Mouse (Mus musculus): ENCODE data around the gene Tcp11. TPM values are rescaled to one million over a fixed set of nuclear protein-coding genes. Genes with fewer than 3 reads are reported as not detected.

Tcp11 gene
- polyA plus RNA-seq, 1 experiment from 2014 or later: 5.8 TPM

- H3K9ac ChIP-seq: no peak overlapping the region
- WGBS: 79% methylated on average over 8 of the region's 8 CpGs
- peaks cover 28% of the 10 kb centered on the region for H3K4me1 ChIP-seq
- no peaks in the 10 kb centered on the region for H3K9me3 ChIP-seq (replicated peaks)
- H3K36me3 ChIP-seq: peaks cover 14% of the 10 kb centered on the region; the same call in 1 of the 2 replicates
- H3K27ac ChIP-seq: no peak overlapping the region
- H3K27me3 ChIP-seq: no peaks in the 10 kb centered on the region
- no peak for ATAC-seq (replicated peaks; ENCODE audit: low FRiP score)
- H3K4me3 ChIP-seq (replicated peaks): no peak overlapping the region
- H3K4me2 ChIP-seq: no peak overlapping the region
Measured at GRCm38 (mm10) chr17:28034986-28035385, 45.5 kb downstream of the Tcp11 start.

GRCm38 (mm10) chr17:28033046-28033580, 47.3 kb downstream of the Tcp11 start:
- H3K9ac ChIP-seq: no peak overlapping the region

DNA sequence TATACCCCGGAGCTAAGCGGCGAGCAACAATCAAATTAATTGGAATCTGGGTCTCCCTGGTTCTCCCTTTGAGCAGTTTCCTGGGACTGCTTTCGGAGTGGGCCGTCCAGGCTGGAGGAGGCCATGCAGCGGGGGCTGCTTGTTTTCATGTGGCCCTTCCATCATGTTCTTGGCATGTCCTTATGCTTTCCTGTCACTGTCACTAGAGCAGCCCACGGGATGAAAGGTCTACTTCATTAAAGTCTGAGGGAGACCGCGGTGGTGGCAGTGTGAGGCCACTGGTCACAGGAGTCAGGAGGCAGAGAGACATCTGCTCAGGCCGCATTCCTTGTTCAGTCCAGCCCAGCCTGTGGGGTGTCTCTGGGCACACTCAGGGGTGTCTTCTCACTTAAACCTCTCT, 48.2 kb downstream of the Tcp11 start:
- Histone ChIP-seq H3K27me3 (no peaks in the 10 kb centered on the region), H3K4me1 (peaks cover 42% of the 10 kb centered on the region), H3K27ac (no peak overlapping the region), H3K9ac (no peak overlapping the region), H3K4me2 (no peak overlapping the region), H3K36me3 (0 out of 2 replicates have a peak, but pooled peaks cover 5% of the 10 kb centered on the region), H3K9me3 (replicated peaks) (no peaks in the 10 kb centered on the region), H3K4me3 (replicated peaks) (no peak overlapping the region)
- 64% methylated on average over 10 of the region's 10 CpGs for WGBS
- no peak for ATAC-seq (replicated peaks; ENCODE audit: low FRiP score)

More at GRCm38 (mm10) chr17:28033046-28033580, 47.3 kb downstream of the Tcp11 start:
- 63% methylated on average over 3 of the region's 3 CpGs for WGBS
- H3K4me1 ChIP-seq: peaks cover 42% of the 10 kb centered on the region
- ATAC-seq (replicated peaks; ENCODE audit: low FRiP score): no peak
- no peaks in the 10 kb centered on the region for H3K9me3 ChIP-seq (replicated peaks)
- no peak overlapping the region for H3K4me2 ChIP-seq
- H3K36me3 ChIP-seq: 0 out of 2 replicates have a peak, but pooled peaks cover 5% of the 10 kb centered on the region
- H3K4me3 ChIP-seq (replicated peaks): no peak overlapping the region
- no peak overlapping the region for H3K27ac ChIP-seq
- H3K27me3 ChIP-seq: no peaks in the 10 kb centered on the region

DNA sequence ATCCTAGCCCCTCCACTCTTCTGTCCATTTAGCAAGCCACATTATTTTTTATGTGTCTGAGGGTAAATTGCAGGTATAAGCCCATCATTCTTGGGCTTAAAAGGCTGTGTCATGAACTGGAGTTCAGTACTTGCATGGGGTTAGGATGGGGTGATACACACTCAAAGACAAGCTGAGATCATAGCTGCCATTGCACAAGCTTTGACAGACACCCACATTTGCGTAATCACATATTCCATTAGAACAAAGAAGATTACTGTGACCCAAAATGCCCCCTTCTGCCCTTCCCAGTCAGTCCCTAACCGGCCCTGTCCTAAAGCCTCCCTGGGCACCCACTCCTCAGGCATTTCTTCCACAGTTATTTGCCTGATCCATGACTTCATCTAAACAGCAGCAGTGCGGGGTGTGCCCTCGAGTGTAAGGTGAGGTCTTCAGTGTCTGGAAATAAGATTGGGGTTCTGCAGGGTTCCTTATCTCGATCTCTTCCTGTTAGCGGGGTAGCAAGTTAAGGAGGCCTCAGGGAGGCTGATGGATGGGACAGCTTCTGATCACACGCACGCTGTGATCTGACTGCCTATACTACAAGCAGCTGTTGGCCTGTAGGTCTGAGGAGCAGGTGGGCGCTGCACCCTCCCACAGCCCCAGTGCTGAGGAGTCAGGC, 49.0 kb downstream of the Tcp11 start:
- no peak for ATAC-seq (replicated peaks; ENCODE audit: low FRiP score)
- WGBS: 64% methylated on average over 9 of the region's 9 CpGs
- Histone ChIP-seq H3K4me3 (replicated peaks) (no peak overlapping the region), H3K27ac (no peak overlapping the region), H3K27me3 (no peaks in the 10 kb centered on the region), H3K4me1 (peaks cover 38% of the 10 kb centered on the region), H3K9ac (no peak overlapping the region), H3K4me2 (no peak overlapping the region), H3K36me3 (0 out of 2 replicates have a peak, but pooled peaks cover 5% of the 10 kb centered on the region), H3K9me3 (replicated peaks) (no peaks in the 10 kb centered on the region)

- H3K27me3 ChIP-seq: no peaks in the 10 kb centered on the region
- peaks cover 48% of the 10 kb centered on the region for H3K4me1 ChIP-seq
- WGBS: 89% methylated on average over 10 of the region's 10 CpGs
- H3K4me3 ChIP-seq (replicated peaks): no peak overlapping the region
- H3K9ac ChIP-seq: no peak overlapping the region
- 0 out of 2 replicates have a peak, but pooled peaks cover 5% of the 10 kb centered on the region for H3K36me3 ChIP-seq
- no peak for ATAC-seq (replicated peaks; ENCODE audit: low FRiP score)
- no peaks in the 10 kb centered on the region for H3K9me3 ChIP-seq (replicated peaks)
- H3K4me2 ChIP-seq: no peak overlapping the region
- no peak overlapping the region for H3K27ac ChIP-seq
Measured at GRCm38 (mm10) chr17:28030446-28030845, 50.0 kb downstream of the Tcp11 start.

DNA sequence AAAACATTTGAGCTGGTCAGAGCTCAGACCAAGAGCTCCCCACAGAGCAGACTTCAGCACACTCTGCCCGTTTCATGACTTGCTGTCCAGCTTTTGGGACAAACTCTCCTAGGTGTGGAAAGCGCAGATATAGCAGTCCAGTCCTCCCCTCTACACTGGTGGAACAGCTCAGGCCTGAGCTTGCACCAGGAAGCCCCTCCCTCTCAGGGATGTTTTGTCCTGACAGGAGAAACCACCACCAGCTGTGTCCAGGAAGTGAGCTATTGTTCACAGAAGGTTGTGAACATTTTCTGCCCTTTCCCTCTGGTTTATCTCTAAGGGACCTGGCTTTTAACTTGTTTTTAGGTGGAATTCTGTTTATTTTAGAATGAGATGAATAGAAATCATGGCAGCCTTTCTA, 51.1 kb downstream of the Tcp11 start:
- Histone ChIP-seq H3K9me3 (replicated peaks) (no peaks in the 10 kb centered on the region), H3K9ac (no peak overlapping the region), H3K27me3 (no peaks in the 10 kb centered on the region), H3K27ac (peak overlapping the region; percentile 75), H3K4me1 (peaks cover 55% of the 10 kb centered on the region), H3K4me3 (replicated peaks) (no peak overlapping the region), H3K36me3 (0 out of 2 replicates have a peak, but pooled peaks cover 5% of the 10 kb centered on the region), H3K4me2 (no peak overlapping the region)
- ATAC-seq (replicated peaks; ENCODE audit: low FRiP score): no peak
- 49% methylated on average over 2 of the region's 2 CpGs for WGBS

DNA sequence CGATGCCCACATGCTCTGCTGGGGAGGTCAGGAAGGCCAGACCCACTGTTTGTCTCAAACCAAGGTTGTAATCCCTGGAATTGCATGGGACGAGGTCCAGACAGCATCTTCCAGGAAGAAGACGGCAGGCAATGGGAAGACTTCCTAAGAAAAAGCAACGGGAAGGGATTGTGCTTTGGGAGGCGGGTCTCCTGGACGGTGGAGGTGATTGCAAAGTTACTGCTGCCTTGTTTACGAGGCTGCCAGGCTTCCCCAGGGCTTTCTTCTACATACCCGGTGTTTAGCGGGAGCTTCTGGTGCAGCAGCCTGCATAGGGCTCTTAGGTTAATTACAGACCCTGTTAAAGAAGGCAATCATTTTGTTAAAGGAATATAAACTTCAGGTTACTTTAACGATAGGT, 52.2 kb downstream of the Tcp11 start:
- H3K9me3 ChIP-seq (replicated peaks): no peaks in the 10 kb centered on the region
- ATAC-seq (replicated peaks; ENCODE audit: low FRiP score): no peak
- 45% methylated on average over 10 of the region's 10 CpGs for WGBS
- H3K4me2 ChIP-seq: no peak overlapping the region
- H3K9ac ChIP-seq: no peak overlapping the region
- H3K27ac ChIP-seq: no peak overlapping the region
- H3K4me3 ChIP-seq (replicated peaks): no peak overlapping the region
- H3K36me3 ChIP-seq: 0 out of 2 replicates have a peak, but pooled peaks cover 5% of the 10 kb centered on the region
- peaks cover 66% of the 10 kb centered on the region for H3K4me1 ChIP-seq
- no peaks in the 10 kb centered on the region for H3K27me3 ChIP-seq

DNA sequence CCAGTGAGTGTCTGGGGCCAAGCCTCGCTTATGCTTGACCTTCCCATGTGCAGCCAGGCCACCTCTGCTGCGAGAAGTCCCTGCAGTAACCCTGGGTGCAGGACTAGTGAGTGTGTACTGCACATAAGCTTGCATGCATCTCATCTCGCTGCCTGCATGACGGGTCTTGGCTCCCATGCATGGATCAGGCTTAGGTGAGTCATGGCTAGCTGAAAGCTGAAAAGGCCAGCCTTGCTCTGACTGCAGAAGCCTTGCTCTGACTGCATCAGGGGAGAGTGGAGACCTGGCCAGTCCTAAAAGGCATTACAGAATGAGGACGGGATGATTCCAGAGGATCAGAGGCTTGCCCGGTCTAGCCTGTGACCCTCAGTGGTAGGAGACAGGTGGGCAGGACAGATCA, 53.2 kb downstream of the Tcp11 start:
- no peak for ATAC-seq (replicated peaks; ENCODE audit: low FRiP score)
- no peaks in the 10 kb centered on the region for H3K27me3 ChIP-seq
- H3K9me3 ChIP-seq (replicated peaks): no peaks in the 10 kb centered on the region
- no peak overlapping the region for H3K9ac ChIP-seq
- H3K4me3 ChIP-seq (replicated peaks): no peak overlapping the region
- peaks cover 72% of the 10 kb centered on the region for H3K4me1 ChIP-seq
- H3K4me2 ChIP-seq: no peak overlapping the region
- 92% methylated on average over 6 of the region's 6 CpGs for WGBS
- H3K27ac ChIP-seq: no peak overlapping the region
- H3K36me3 ChIP-seq: 0 out of 2 replicates have a peak, but pooled peaks cover 5% of the 10 kb centered on the region

GRCm38 (mm10) chr17:28026111-28026872, 54.1 kb downstream of the Tcp11 start:
- Histone ChIP-seq H3K27me3 (no peaks in the 10 kb centered on the region), H3K27ac (peak overlapping the region; percentile 50; the same call in 1 of the 2 replicates), H3K9ac (no peak overlapping the region), H3K4me3 (replicated peaks) (no peak overlapping the region), H3K36me3 (0 out of 2 replicates have a peak, but pooled peaks cover 5% of the 10 kb centered on the region), H3K9me3 (replicated peaks) (no peaks in the 10 kb centered on the region), H3K4me2 (no peak overlapping the region), H3K4me1 (peaks cover 70% of the 10 kb centered on the region)
- ATAC-seq (replicated peaks; ENCODE audit: low FRiP score): no peak
- 75% methylated on average over 14 of the region's 14 CpGs for WGBS

GRCm38 (mm10) chr17:28025541-28025961, 54.9 kb downstream of the Tcp11 start:
- no peak for ATAC-seq (replicated peaks; ENCODE audit: low FRiP score)
- Histone ChIP-seq H3K36me3 (0 out of 2 replicates have a peak, but pooled peaks cover 2% of the 10 kb centered on the region), H3K9me3 (replicated peaks) (no peaks in the 10 kb centered on the region), H3K27me3 (no peaks in the 10 kb centered on the region), H3K4me3 (replicated peaks) (no peak overlapping the region), H3K4me2 (no peak overlapping the region), H3K4me1 (peaks cover 69% of the 10 kb centered on the region), H3K9ac (no peak overlapping the region), H3K27ac (peak overlapping the region; percentile 50; the same call in 1 of the 2 replicates)
- WGBS: 59% methylated on average over 5 of the region's 5 CpGs

DNA sequence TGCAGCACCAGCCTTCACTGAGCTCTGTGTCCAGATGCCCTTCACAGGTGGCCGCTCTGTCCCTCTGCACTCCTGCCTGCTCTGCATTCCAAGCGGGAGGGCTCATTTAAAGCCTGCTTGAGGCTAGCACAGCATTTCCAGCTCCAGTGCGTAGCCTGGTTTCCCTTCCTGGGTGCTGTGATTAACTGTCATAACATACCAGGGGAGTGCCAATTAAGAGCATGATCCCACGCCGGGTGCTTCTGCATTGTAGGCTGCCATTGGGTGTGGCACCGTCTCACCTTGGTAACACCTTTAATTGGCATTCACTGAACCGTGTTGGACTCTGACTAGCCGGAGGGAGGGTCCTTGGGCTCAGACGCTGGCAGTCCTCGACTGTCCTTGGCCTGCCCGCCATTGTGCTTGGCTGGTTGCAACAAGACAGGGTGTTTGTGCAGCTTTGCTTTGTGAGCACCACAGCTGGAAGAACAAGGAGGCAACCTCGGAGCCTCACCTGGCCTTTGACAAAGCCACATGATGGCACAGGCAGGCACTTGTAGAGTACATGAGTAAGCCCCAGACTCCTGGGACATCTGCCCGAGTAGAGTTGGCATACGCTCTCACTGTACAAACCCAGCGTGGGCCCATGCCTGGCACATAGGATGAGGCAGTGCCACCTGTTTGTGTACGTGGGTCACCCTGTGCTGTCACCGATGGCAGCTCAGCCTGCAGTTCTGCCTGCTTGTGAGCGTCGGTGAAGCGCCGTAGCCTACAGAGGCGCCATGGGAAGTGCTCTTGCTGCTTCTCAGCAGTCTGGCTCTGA, 57.4 kb downstream of the Tcp11 start:
- 69% methylated on average over 22 of the region's 22 CpGs for WGBS
- peaks cover 74% of the 10 kb centered on the region for H3K4me1 ChIP-seq
- H3K4me3 ChIP-seq (replicated peaks): no peak overlapping the region
- no peak overlapping the region for H3K4me2 ChIP-seq
- H3K9me3 ChIP-seq (replicated peaks): no peaks in the 10 kb centered on the region
- H3K9ac ChIP-seq: no peak overlapping the region
- no peaks in the 10 kb centered on the region for H3K27me3 ChIP-seq
- peak; percentile 71 for ATAC-seq (replicated peaks; ENCODE audit: low FRiP score)
- peak overlapping the region; percentile 77 for H3K27ac ChIP-seq
- H3K36me3 ChIP-seq: no peaks in the 10 kb centered on the region

Measured in kidney, embryonic 15.5 days (tissue).